Mouse (Mus musculus): ENCODE data around the gene Cdk5rap3. TPM values are rescaled to one million over a fixed set of nuclear protein-coding genes. Genes with fewer than 3 reads are reported as not detected.

Gene Cdk5rap3
- polyA plus RNA-seq, 1 experiment from 2014 or later = 69.1 TPM

- peaks cover 10% of the 10 kb centered on the region for H3K4me1 ChIP-seq (ENCODE audit: control insufficient read depth, insufficient read depth, low read length)
- H3K9ac ChIP-seq (ENCODE audit: low read depth, low read length) = no peak overlapping the region
- no peaks in the 10 kb centered on the region for H3K27me3 ChIP-seq (ENCODE audit: control insufficient read depth, insufficient read depth, low read length)
- H3K36me3 ChIP-seq (ENCODE audit: control insufficient read depth, insufficient read depth, low read length) = peaks cover 18% of the 10 kb centered on the region
- H3K4me3 ChIP-seq (ENCODE audit: low read length) = no peak overlapping the region
- H3K4me2 ChIP-seq (replicated peaks; ENCODE audit: low read depth, low read length) = no peak overlapping the region
- no peak overlapping the region for H3K27ac ChIP-seq (ENCODE audit: low read depth, low read length)
- WGBS = 93% methylated on average over 4 of the region's 4 CpGs
- no peaks in the 10 kb centered on the region for H3K9me3 ChIP-seq (ENCODE audit: control insufficient read depth, low read length)
- ATAC-seq (ENCODE audit: low FRiP score, low TSS enrichment) = no peak
These were observed 31.6 kb upstream of the Cdk5rap3 start for GRCm38 (mm10) chr11:96947849-96948248.

DNA sequence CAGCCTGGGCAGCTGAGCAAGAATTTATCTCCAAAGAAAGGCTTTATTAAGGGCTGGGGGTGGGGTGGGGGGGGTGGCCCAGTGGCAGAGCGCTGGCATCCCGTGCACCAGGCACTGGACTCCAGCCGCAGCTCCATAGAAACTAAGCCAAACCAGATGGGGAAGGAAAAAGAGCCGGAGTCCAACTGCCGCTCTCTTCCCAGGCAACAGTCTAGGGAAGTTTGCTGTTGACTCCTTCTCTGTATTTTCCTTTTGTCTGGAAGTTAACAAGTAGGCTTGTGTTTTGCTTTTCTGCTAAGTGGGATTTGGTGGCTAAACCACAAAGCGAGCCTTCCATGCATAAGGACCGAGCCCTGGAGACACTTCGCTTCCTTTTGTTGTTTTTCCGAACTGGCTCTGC is 30.2 kb upstream of the Cdk5rap3 start:
- H3K9ac ChIP-seq (ENCODE audit: low read depth, low read length) = no peak overlapping the region
- H3K36me3 ChIP-seq (ENCODE audit: control insufficient read depth, insufficient read depth, low read length) = peaks cover 6% of the 10 kb centered on the region; the same call in 1 of the 2 replicates
- ATAC-seq (ENCODE audit: low FRiP score, low TSS enrichment) = no peak
- H3K4me1 ChIP-seq (ENCODE audit: control insufficient read depth, insufficient read depth, low read length) = peaks cover 10% of the 10 kb centered on the region
- H3K27me3 ChIP-seq (ENCODE audit: control insufficient read depth, insufficient read depth, low read length) = no peaks in the 10 kb centered on the region
- 89% methylated on average over 9 of the region's 9 CpGs for WGBS
- H3K4me2 ChIP-seq (replicated peaks; ENCODE audit: low read depth, low read length) = no peak overlapping the region
- no peak overlapping the region for H3K27ac ChIP-seq (ENCODE audit: low read depth, low read length)
- H3K9me3 ChIP-seq (ENCODE audit: control insufficient read depth, low read length) = no peaks in the 10 kb centered on the region
- H3K4me3 ChIP-seq (ENCODE audit: low read length) = no peak overlapping the region

DNA sequence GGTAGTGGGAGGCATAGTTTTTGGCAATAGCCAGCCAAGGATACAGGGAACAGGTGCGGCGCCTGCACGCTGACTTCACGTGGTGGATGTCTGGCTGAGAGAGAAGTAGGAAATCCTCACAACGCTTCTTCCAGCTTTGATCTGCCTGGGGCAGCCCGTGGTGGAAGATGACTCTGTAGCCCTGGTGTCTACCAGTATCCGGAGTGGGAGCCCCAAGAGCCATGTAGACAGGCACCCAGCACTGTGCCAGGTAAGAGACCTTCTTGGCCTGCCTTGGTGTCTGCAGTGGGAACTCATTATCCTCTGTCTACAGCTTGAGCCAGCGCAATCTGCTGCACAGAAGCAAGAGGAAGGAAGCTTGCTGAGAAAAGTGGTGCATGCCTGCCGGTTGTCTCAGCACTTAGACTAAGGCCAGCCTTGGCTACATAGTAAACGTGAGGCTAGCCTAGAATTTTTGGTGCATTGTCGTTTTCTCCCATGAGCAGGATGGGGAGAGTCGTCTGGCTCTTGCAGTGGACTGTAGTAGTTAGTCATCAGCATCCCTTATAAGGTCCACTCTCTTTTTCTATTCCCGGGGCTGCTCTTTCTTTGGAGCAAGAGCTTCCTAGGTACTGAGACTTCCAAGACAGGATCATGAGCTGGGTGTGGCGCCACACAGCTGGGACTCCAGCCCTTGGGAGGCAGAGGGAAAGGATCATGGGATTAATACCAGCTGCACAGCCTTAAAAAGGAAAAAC is 28.7 kb upstream of the Cdk5rap3 start:
- Histone ChIP-seq H3K27ac (ENCODE audit: low read depth, low read length) (no peak overlapping the region), H3K9ac (ENCODE audit: low read depth, low read length) (peak overlapping the region; percentile 5; the same call in 1 of the 2 replicates), H3K36me3 (ENCODE audit: control insufficient read depth, insufficient read depth, low read length) (no peaks in the 10 kb centered on the region; the same call in 1 of the 2 replicates), H3K4me1 (ENCODE audit: control insufficient read depth, insufficient read depth, low read length) (peaks cover 10% of the 10 kb centered on the region), H3K9me3 (ENCODE audit: control insufficient read depth, low read length) (no peaks in the 10 kb centered on the region), H3K4me2 (replicated peaks; ENCODE audit: low read depth, low read length) (peak overlapping the region; percentile 86), H3K4me3 (ENCODE audit: low read length) (peak overlapping the region; percentile 59; the same call in 1 of the 2 replicates), H3K27me3 (ENCODE audit: control insufficient read depth, insufficient read depth, low read length) (no peaks in the 10 kb centered on the region)
- no peak for ATAC-seq (ENCODE audit: low FRiP score, low TSS enrichment)
- 81% methylated on average over 14 of the region's 14 CpGs for WGBS

DNA sequence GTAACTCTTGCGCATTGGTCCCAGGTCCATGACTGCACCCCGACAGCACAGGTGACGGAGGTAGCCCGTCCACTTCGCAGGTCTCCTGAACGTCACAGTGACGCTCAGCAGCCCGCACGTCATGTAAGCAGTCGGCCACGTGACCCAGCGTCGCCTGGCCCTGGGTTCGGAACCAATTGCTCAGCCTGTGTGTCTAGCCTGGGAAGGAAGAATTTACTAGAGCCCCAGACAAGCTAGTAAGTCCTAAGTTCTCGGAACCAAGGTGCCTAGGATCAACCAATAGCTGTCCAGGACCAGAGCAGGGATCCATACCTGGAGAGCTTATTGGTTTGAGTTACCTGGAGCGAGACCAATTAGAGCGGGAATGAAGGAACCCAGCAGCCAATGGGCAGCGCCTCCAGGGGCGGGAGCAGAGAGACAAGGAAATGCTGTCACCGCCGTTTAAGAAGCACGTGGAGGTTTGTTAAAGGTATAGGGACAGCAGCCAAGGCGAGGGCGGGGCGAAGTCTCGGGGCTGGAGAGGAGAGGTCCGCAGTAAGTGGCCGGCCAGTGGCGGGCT is 27.5 kb upstream of the Cdk5rap3 start, which contains the start of gene Pnpo:
TSS of gene Pnpo (minus strand) at position 241 of the 559 bp plus-strand sequence.
- peak within 1 kb of the TSS; percentile 86 for H3K4me2 ChIP-seq (replicated peaks; ENCODE audit: low read depth, low read length)
- under 1% methylated on average over 29 of the region's 29 CpGs for WGBS
- no peaks in the 10 kb centered on the region for H3K27me3 ChIP-seq (ENCODE audit: control insufficient read depth, insufficient read depth, low read length)
- no peak within 1 kb of the TSS for H3K27ac ChIP-seq (ENCODE audit: low read depth, low read length)
- no peaks in the 10 kb centered on the region for H3K9me3 ChIP-seq (ENCODE audit: control insufficient read depth, low read length)
- H3K4me1 ChIP-seq (ENCODE audit: control insufficient read depth, insufficient read depth, low read length) = peaks cover 10% of the 10 kb centered on the region
- H3K36me3 ChIP-seq (ENCODE audit: control insufficient read depth, insufficient read depth, low read length) = no peaks in the 10 kb centered on the region; the same call in 1 of the 2 replicates
- H3K9ac ChIP-seq (ENCODE audit: low read depth, low read length) = peak within 1 kb of the TSS; percentile 60
- peak within 1 kb of the TSS; percentile 59 for H3K4me3 ChIP-seq (ENCODE audit: low read length)
- peak; percentile 98 for ATAC-seq (ENCODE audit: low FRiP score, low TSS enrichment)

DNA sequence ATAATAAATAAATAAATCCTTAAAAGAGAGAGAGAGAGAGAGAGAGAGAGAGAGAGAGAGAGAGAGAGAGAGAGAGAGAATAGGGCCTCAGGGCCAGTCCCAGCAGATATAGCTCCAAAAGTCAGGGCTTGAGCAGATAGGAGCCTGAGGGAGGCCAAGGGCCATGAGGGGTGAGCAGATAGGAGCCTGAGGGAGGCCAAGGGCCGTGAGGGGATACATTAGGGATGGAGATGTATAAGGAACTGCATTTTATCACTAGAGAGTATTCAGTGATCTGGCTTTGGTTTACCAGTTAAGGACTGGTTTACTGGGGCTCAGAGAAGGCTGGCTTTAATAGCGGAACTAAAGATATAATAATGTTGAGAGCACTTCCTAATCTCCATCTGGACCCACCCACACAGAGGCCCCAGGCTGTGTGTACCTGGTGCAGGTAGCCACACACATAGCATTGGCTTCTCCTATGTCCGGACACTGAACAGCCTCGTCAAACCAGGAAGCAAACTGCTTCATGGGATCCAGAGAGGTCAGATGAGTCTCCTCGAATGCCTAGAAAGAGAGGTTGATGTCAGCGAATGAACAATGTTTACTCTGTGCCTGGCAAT is 25.8 kb upstream of the Cdk5rap3 start:
- ATAC-seq (ENCODE audit: low FRiP score, low TSS enrichment) = no peak
- H3K27ac ChIP-seq (ENCODE audit: low read depth, low read length) = no peak overlapping the region
- H3K4me3 ChIP-seq (ENCODE audit: low read length) = no peak overlapping the region
- H3K9ac ChIP-seq (ENCODE audit: low read depth, low read length) = no peak overlapping the region
- H3K36me3 ChIP-seq (ENCODE audit: control insufficient read depth, insufficient read depth, low read length) = no peaks in the 10 kb centered on the region; the same call in 1 of the 2 replicates
- H3K4me2 ChIP-seq (replicated peaks; ENCODE audit: low read depth, low read length) = no peak overlapping the region
- H3K9me3 ChIP-seq (ENCODE audit: control insufficient read depth, low read length) = no peaks in the 10 kb centered on the region
- no peaks in the 10 kb centered on the region for H3K27me3 ChIP-seq (ENCODE audit: control insufficient read depth, insufficient read depth, low read length)
- peaks cover 10% of the 10 kb centered on the region for H3K4me1 ChIP-seq (ENCODE audit: control insufficient read depth, insufficient read depth, low read length)
- WGBS = 82% methylated on average over 6 of the region's 6 CpGs

DNA sequence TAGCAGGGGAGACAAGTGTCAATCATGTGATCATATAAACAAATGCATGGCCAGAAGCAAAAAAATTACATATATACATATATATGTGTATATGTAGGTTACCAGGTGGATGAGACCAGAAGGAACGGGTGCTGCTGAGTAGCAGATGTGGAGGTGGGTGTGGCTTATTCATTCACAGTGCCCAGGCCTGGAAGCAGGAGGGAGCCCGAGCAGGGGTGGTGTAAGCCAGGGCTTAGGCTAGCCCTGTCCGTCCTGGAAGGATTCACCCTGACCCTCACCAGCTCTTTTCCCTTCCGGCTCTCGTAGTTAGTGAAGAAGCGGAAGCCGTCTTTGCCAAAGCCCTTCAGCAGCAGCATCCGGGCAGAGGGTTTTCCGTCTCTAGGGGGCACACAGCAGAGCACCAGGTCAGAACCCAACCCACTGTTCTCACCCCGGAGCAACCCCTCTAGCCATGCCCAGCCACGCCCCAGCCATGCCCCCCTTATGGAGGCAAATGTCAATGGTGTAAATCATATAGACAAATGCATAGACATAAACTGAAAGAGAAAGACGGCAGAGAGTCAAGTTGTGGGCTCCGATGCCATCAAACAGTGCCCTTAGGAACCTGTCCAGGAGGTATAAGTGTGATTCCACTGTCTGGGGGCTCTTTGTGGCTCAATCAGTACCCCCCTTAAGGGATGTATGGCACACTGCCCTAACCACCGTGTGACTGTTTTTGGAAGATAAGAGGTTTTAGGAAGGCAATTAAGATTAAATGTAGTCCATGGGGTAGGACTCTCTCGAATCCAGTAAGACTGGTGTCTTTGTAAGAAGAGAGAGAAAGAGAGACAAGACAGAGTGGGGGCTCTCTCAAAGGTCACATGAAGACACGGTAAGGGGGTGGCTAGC is 24.5 kb upstream of the Cdk5rap3 start:
- peaks cover 10% of the 10 kb centered on the region for H3K4me1 ChIP-seq (ENCODE audit: control insufficient read depth, insufficient read depth, low read length)
- H3K4me3 ChIP-seq (ENCODE audit: low read length) = no peak overlapping the region
- H3K9me3 ChIP-seq (ENCODE audit: control insufficient read depth, low read length) = no peaks in the 10 kb centered on the region
- 77% methylated on average over 16 of the region's 16 CpGs for WGBS
- ATAC-seq (ENCODE audit: low FRiP score, low TSS enrichment) = no peak
- no peaks in the 10 kb centered on the region for H3K27me3 ChIP-seq (ENCODE audit: control insufficient read depth, insufficient read depth, low read length)
- H3K4me2 ChIP-seq (replicated peaks; ENCODE audit: low read depth, low read length) = no peak overlapping the region
- no peak overlapping the region for H3K9ac ChIP-seq (ENCODE audit: low read depth, low read length)
- H3K36me3 ChIP-seq (ENCODE audit: control insufficient read depth, insufficient read depth, low read length) = no peaks in the 10 kb centered on the region; the same call in 1 of the 2 replicates
- no peak overlapping the region for H3K27ac ChIP-seq (ENCODE audit: low read depth, low read length)

DNA sequence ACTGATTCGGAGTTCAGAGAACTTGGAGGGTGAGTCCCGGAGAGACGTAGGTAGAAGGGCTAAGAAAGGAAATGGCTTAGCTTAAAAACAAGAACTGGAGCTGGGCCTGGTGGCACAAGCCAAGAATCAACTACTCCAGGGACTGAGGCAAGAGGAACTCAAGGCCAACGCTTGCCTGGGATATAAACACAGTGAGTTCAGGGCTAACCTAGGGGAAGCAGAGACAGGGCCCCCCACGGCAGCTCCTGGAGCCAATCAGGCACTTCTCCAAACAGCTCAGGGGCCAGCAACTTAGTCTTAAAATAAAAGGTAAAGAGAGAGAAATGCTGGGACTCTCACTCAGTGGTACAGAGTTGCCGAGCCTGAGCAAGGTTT is 22.1 kb upstream of the Cdk5rap3 start:
- peak overlapping the region; percentile 30; the same call in 1 of the 2 replicates for H3K27ac ChIP-seq (ENCODE audit: low read depth, low read length)
- H3K36me3 ChIP-seq (ENCODE audit: control insufficient read depth, insufficient read depth, low read length) = no peaks in the 10 kb centered on the region; the same call in 1 of the 2 replicates
- H3K4me3 ChIP-seq (ENCODE audit: low read length) = no peak overlapping the region
- no peaks in the 10 kb centered on the region for H3K9me3 ChIP-seq (ENCODE audit: control insufficient read depth, low read length)
- ATAC-seq (ENCODE audit: low FRiP score, low TSS enrichment) = no peak
- no peak overlapping the region for H3K9ac ChIP-seq (ENCODE audit: low read depth, low read length)
- H3K27me3 ChIP-seq (ENCODE audit: control insufficient read depth, insufficient read depth, low read length) = no peaks in the 10 kb centered on the region
- H3K4me2 ChIP-seq (replicated peaks; ENCODE audit: low read depth, low read length) = no peak overlapping the region
- 79% methylated on average over 6 of the region's 6 CpGs for WGBS
- peaks cover 10% of the 10 kb centered on the region for H3K4me1 ChIP-seq (ENCODE audit: control insufficient read depth, insufficient read depth, low read length)

- WGBS = 44% methylated on average over 10 of the region's 10 CpGs
- no peaks in the 10 kb centered on the region for H3K27me3 ChIP-seq (ENCODE audit: control insufficient read depth, insufficient read depth, low read length)
- peak; percentile 75 for ATAC-seq (ENCODE audit: low FRiP score, low TSS enrichment)
- no peaks in the 10 kb centered on the region for H3K9me3 ChIP-seq (ENCODE audit: control insufficient read depth, low read length)
- peak overlapping the region; percentile 30; the same call in 1 of the 2 replicates for H3K27ac ChIP-seq (ENCODE audit: low read depth, low read length)
- H3K9ac ChIP-seq (ENCODE audit: low read depth, low read length) = no peak overlapping the region
- no peak overlapping the region for H3K4me2 ChIP-seq (replicated peaks; ENCODE audit: low read depth, low read length)
- H3K4me1 ChIP-seq (ENCODE audit: control insufficient read depth, insufficient read depth, low read length) = peaks cover 12% of the 10 kb centered on the region
- H3K36me3 ChIP-seq (ENCODE audit: control insufficient read depth, insufficient read depth, low read length) = no peaks in the 10 kb centered on the region; the same call in 1 of the 2 replicates
- no peak overlapping the region for H3K4me3 ChIP-seq (ENCODE audit: low read length)
These were observed 21.5 kb upstream of the Cdk5rap3 start for GRCm38 (mm10) chr11:96937549-96938425.
